Mouse (Mus musculus) hindbrain, embryonic 10.5 days (tissue): Measurements from ENCODE around the gene Gm3448. TPM values are rescaled to one million over a fixed set of nuclear protein-coding genes. Genes with fewer than 3 reads are reported as not detected.
"Not testable (repeated sequence)": the region's sequence is repeated elsewhere in the genome, so short reads cannot be mapped to it uniquely, and the experiment has no call there.

Source experiments
- DNase-seq: peaks from one replicate; pipeline ENCODE4 v3.0.0-alpha.2; 2017; ENCODE audit warnings: low spot score
- H3K27ac ChIP-seq: fragments of 300-500 bp; sonication (generic); 2 replicates; pipeline ENCODE4 v1.5.1; 2016; ENCODE audit warnings: mild to moderate bottlenecking, moderate library complexity
- H3K27me3 ChIP-seq: fragments of 300-500 bp; sonication (generic); 2 replicates; pipeline ENCODE4 v1.6.1; 2016; ENCODE audit warnings: mild to moderate bottlenecking; ENCODE audit not compliant: poor library complexity, insufficient read depth, severe bottlenecking
- H3K36me3 ChIP-seq: fragments of 300-500 bp; sonication (generic); 2 replicates; pipeline ENCODE4 v1.6.1; 2016; ENCODE audit warnings: mild to moderate bottlenecking, moderate library complexity
- H3K4me1 ChIP-seq: fragments of 300-500 bp; sonication (generic); replicated peaks from 2 replicates; pipeline ENCODE4 v1.6.1; 2016; ENCODE audit warnings: mild to moderate bottlenecking
- H3K4me3 ChIP-seq: fragments of 300-500 bp; sonication (generic); 2 replicates; pipeline ENCODE4 v1.5.1; 2016; ENCODE audit warnings: mild to moderate bottlenecking, moderate library complexity
- H3K9me3 ChIP-seq: fragments of 300-500 bp; sonication (generic); 2 replicates; pipeline ENCODE4 v1.6.1; 2016; ENCODE audit warnings: mild to moderate bottlenecking, moderate library complexity
- WGBS: fragments of 180-500 bp; shearing (Covaris S2); methylation state at CpG from one replicate; pipeline ENCODE4 v1.1.7; 2016; 5-methylcytosine and 5-hydroxymethylcytosine counted together
- polyA plus RNA-seq: library from polyadenylated mRNA; unstranded; fragments of >200 nt; fragmentation: Nextera tagmentation; extraction: Ambion mirVana; gene quantifications from 2 replicates; pipeline ENCODE4 v1.2.1, GENCODE M21; 2016

Gene Gm3448
- 4.1 and 4.4 TPM in 2 replicates for polyA plus RNA-seq

DNA sequence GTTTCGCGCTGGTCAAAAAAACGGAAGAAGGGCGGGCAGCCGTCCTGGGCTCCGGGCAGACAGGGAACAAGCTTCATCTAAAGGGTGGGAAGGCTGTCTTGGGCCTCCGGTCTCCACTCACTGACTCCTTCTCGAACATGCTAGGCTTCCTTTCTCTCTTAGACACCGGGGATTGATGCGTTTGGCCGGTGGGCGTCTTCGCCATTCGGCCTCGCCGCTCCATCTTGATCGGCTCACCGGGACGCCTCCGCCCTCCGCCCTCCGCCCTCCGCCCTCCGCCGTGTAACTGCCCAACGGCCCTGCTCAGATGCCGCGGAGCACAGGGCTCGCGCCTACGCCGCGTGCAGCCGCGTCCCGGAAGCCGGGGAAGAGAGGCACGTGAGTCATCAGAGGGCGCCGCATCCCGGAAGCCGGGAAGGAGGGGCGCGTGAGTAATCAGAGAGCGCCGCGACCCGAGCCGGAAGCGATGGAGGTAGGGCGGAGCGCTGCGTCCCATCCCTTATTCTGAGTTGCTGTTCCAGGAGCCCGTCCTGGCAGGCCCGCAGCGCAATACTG is at the start of gene Gm3448, which contains the start of the genes Ermard and Tcte3:
Gene Gm3448, minus strand, starts transcription at position 363 of the 555 bp plus-strand sequence.
Gene Ermard, plus strand, starts transcription at position 34 of the 555 bp plus-strand sequence.
Gene Tcte3, minus strand, starts transcription at position 314 of the 555 bp plus-strand sequence.
- WGBS, result 0% methylated on average over 23 of the region's 56 CpGs
- 0 out of 2 replicates have a peak within 1 kb of the TSS, but pooled peaks have one; percentile 36 for H3K4me3 ChIP-seq
- H3K27me3 ChIP-seq, H3K4me1 ChIP-seq, H3K27ac ChIP-seq, H3K36me3 ChIP-seq, H3K9me3 ChIP-seq, DNase-seq: not testable (repeated sequence)

DNA sequence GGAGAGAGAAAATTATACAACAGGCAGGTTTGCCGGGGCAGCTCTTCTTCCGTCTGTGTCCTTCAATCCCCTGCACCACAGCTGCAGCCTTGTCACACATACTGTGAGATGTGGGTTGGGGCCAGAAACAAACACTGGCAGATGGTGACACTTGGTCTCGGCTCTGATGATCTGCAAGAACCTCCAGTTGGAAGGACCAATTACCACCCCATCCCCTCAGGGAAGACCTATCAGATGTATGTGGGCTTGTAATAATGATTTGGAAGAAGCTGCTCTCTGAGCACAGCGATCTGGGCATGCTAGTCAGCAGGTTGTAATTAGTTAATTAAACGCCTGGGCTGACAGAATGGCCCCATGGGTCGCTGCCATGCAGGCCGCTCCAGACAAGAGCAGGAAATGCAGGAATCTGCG is 47.3 kb upstream of the Gm3448 start:
- Histone ChIP-seq H3K4me1 (peaks cover 30% of the 10 kb centered on the region), H3K27ac (peak overlapping the region; percentile 68), H3K36me3 (no peaks in the 10 kb centered on the region), H3K4me3 (no peak overlapping the region), H3K27me3 (peaks cover 22% of the 10 kb centered on the region), H3K9me3 (no peaks in the 10 kb centered on the region)
- DNase-seq, result peak; percentile 44
- 26% methylated on average over 8 of the region's 8 CpGs for WGBS

DNA sequence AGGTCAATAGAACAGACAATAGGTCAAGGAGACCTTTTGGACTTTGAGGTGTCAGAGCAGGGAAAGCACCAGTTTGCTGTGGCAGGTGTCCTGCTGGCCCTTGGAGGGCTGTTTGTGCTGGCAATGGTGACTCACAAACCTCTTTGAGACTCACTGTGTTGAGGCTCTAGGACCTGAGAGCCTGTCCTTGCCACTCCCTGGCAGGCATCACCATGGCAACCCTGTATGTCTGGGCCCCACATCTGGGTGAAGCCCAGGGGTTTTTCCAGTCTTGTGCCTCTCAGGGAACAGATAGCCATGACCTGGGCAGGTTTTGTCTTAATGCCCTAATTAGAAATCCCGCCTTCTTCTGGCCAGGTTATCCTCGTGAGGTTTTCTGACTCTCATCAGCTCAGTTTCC is 46.8 kb upstream of the Gm3448 start:
- Histone ChIP-seq H3K9me3 (no peaks in the 10 kb centered on the region), H3K4me1 (peaks cover 27% of the 10 kb centered on the region), H3K27ac (peak overlapping the region; percentile 68), H3K4me3 (no peak overlapping the region), H3K27me3 (peaks cover 27% of the 10 kb centered on the region), H3K36me3 (no peaks in the 10 kb centered on the region)
- WGBS, result 32% methylated on average over 2 of the region's 2 CpGs
- no peak for DNase-seq

DNA sequence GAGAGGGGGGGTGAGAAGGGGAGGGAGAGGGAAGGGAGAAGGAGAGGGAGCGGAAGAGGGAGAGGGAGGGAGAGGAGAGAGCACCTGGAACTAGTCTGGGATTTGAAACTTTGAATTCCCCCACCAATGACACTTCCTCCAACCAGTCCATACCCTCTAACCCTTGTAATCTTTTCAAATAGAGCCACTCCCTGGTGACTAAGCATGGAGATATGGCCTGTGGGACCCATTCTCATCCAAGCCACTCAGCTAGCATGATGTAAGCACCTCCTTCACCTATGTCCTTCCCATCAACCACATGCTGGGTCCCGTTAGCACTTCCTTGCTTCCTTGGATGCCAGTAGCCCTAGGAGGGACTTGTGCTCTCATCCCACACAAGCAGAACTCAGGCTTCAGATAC is 43.7 kb upstream of the Gm3448 start:
- Histone ChIP-seq H3K27me3 (peaks cover 35% of the 10 kb centered on the region), H3K4me3 (no peak overlapping the region), H3K9me3 (no peaks in the 10 kb centered on the region), H3K27ac (no peak overlapping the region), H3K4me1 (peaks cover 35% of the 10 kb centered on the region), H3K36me3 (no peaks in the 10 kb centered on the region)
- no peak for DNase-seq
- 65% methylated on average over 2 of the region's 2 CpGs for WGBS

DNA sequence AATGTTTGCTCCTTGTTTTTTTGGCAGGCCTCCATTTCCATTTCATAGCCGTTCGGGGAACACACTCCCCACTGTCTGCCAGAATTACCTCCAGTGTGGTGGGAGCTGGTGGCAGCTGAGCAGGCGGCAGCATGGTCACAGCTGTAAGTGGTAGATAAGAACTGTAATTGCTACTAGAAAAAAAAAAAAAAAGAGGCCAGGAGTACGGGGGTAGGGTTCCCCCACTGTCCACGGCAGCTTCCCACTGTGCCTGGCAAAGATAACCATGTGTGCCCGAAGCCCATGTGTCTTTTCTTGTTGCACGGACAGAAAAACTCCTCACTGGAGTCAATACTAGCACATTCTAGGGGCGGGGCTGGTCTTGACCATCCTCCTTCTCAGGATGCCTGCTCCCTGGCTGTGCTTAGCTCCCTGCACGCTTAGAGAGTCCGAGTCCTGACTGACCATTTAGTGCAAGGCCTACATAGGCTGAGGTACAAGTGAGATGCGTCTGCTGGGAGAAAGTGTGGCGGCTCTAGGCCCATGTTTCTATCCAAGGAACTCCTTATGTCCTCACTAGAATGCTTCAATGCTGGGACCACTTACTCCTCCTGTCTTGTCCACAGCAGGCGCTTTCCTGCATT is 43.0 kb upstream of the Gm3448 start:
- Histone ChIP-seq H3K9me3 (no peaks in the 10 kb centered on the region), H3K36me3 (no peaks in the 10 kb centered on the region), H3K4me3 (no peak overlapping the region), H3K27me3 (peaks cover 39% of the 10 kb centered on the region), H3K4me1 (peaks cover 31% of the 10 kb centered on the region), H3K27ac (no peak overlapping the region)
- 75% methylated on average over 13 of the region's 13 CpGs for WGBS
- no peak for DNase-seq

DNA sequence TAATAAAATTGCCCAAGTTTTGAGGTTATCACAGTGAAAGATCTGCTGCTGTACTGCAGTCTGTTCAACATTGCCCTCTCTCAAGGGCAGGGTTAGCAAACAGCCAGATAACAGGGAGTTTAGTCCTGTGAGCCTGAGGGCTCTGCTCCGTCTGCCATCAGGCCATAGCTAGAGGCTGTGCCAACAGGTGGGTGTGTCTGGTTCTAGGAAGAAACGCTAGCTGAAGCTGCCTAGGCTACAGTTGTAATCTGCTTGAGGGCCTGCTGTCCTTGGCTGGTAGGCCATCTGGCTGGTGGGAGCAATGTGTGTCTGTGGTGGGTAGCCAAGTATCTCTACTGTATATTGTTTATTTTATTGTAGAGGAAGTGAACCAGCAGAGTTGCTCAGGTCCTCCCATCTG is 36.2 kb upstream of the Gm3448 start:
- Histone ChIP-seq H3K27ac (no peak overlapping the region), H3K27me3 (peaks cover 33% of the 10 kb centered on the region), H3K4me3 (no peak overlapping the region), H3K4me1 (peaks cover 21% of the 10 kb centered on the region), H3K9me3 (no peaks in the 10 kb centered on the region), H3K36me3 (no peaks in the 10 kb centered on the region)
- 69% methylated on average over 2 of the region's 2 CpGs for WGBS
- no peak for DNase-seq

DNA sequence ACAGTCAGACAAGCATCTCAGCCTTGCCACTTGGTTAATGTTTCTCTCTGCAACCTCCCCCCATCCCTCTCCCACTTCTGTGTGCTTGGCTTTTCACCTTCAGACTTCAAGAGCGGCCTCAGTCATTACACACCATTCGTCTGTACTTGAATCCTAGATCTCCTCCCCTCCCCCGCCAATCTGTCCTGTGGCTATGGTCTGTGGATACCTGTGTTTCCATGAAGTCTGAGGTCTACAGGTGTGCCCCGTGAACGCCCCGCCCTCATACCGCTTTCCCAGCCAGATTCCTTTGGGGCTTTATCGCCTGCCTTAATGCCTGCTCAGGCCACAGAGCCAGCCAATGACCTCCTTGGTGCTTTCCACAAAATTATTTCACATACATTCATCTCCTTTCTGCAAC is 33.7 kb upstream of the Gm3448 start:
- peaks cover 30% of the 10 kb centered on the region for H3K27me3 ChIP-seq
- H3K36me3 ChIP-seq, result no peaks in the 10 kb centered on the region
- no peak overlapping the region for H3K4me3 ChIP-seq
- no peak for DNase-seq
- no peaks in the 10 kb centered on the region for H3K9me3 ChIP-seq
- no peak overlapping the region; the same call in 1 of the 2 replicates for H3K27ac ChIP-seq
- WGBS, result 84% methylated on average over 8 of the region's 8 CpGs
- peaks cover 13% of the 10 kb centered on the region for H3K4me1 ChIP-seq

DNA sequence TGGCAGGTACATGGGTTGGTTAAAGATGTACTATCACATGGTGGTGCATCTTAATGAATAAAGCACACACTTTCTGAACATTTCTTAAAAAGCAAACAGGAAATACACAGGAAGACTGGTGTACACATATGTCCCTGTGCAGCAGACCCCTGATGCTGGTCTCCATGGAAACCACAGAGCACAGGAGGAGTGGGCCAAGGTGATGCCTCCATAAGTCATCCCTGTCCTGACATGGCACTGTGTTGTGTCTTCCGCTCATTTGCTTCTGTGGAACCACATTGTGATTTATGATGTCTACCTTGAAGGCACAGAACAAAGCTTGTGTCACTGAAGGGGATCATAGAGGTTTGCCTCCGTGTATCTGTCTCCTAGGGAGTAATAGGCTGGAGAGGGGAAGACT is 30.9 kb upstream of the Gm3448 start:
- WGBS, result 82% methylated on average over 2 of the region's 2 CpGs
- H3K4me3 ChIP-seq, result no peak overlapping the region
- DNase-seq, result no peak
- no peak overlapping the region for H3K27ac ChIP-seq
- peaks cover 18% of the 10 kb centered on the region for H3K27me3 ChIP-seq
- H3K4me1 ChIP-seq, result peaks cover 19% of the 10 kb centered on the region
- H3K9me3 ChIP-seq, result no peaks in the 10 kb centered on the region
- no peaks in the 10 kb centered on the region for H3K36me3 ChIP-seq

DNA sequence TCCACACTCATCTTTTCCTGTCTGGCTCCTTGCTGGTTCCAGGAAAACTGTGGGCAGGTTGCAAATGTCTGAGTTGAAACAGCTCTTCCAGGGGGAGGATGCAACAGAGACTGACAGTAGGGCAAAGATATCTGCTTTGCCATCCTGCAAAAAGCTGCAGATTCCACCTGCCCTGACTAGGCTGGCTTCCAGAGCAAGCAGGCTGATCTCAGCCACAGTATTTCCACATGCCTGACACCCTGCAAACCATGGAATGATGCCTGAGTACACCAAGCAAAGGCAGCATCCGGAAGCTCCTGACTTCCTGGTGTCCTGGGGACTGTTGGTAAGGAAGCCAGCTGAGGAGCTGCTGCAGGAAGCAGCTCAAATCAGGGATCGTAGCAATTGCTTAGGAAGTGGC is 27.8 kb upstream of the Gm3448 start:
- Histone ChIP-seq H3K27me3 (peaks cover 6% of the 10 kb centered on the region; the same call in 1 of the 2 replicates), H3K36me3 (no peaks in the 10 kb centered on the region), H3K9me3 (no peaks in the 10 kb centered on the region), H3K27ac (no peak overlapping the region), H3K4me3 (no peak overlapping the region), H3K4me1 (peaks cover 27% of the 10 kb centered on the region)
- no peak for DNase-seq
- WGBS, result 81% methylated on average over 2 of the region's 2 CpGs

DNA sequence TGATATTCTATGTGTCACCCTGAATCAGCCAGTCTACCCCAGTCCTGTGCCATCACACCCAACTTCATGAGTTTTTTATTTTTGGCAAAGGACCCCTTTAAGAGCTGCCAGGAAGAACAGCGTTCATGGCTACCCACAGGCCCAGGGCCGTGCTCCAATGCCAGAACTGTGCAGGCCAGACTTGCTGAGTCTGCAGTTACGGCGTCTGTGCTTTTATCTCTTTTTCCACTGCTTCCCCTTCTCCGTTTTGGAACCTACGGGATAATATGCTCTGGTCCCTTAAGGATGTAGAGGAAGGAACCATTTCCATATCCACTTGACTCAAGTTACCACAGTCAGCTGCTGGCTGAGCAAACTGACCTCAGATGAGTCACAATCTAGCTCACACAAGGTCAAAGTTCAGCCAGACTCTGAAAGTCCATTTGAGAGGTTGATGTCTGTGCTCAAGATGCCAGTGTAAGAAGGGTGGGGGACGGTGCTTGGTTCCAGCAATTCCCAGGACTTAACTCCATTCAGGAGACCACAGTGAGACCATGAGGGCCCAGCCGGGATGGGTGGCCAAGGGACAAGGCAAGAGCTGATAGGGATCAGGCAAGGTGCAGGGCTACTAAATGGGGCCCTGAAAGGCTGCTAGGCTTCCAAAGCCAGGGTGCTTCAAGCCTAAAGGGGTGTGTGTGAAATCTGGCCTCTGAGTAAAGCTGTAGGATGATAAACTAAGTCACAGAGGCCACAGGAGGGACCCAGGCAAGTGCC is 26.9 kb upstream of the Gm3448 start:
- WGBS, result 78% methylated on average over 8 of the region's 8 CpGs
- no peak overlapping the region for H3K27ac ChIP-seq

DNA sequence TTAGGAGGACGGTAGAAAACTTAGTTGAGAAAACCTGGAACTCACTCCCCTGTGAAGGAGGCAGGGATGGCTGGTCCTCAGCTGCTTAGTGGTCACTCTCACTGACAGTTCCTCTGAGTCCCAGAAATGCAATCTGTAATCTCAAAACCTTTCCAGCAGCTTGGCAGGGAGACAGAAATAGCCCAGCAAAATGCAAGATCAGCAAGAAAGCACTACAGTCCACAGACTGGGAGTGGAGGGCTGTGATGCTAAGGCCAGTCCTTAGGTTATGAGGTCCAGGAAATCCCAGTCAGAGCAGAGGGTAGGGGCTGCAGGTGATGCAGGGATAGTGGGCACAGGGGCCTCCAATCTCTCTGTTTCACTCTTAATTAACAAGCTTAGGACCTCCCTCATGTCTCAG is 25.6 kb upstream of the Gm3448 start:
- DNase-seq, result no peak
- H3K9me3 ChIP-seq, result no peaks in the 10 kb centered on the region
- WGBS, result 73% methylated on average over 1 of the region's 1 CpGs
- H3K27me3 ChIP-seq, result peaks cover 6% of the 10 kb centered on the region; the same call in 1 of the 2 replicates
- peaks cover 21% of the 10 kb centered on the region for H3K36me3 ChIP-seq
- no peak overlapping the region for H3K4me3 ChIP-seq
- H3K27ac ChIP-seq, result peak overlapping the region; percentile 35; the same call in 1 of the 2 replicates
- H3K4me1 ChIP-seq, result peaks cover 27% of the 10 kb centered on the region

More for the DNA sequence above, 26.9 kb upstream of the Gm3448 start:
- no peak for DNase-seq
- Histone ChIP-seq H3K4me1 (peaks cover 27% of the 10 kb centered on the region), H3K27me3 (peaks cover 6% of the 10 kb centered on the region; the same call in 1 of the 2 replicates), H3K9me3 (no peaks in the 10 kb centered on the region), H3K36me3 (peaks cover 8% of the 10 kb centered on the region; the same call in 1 of the 2 replicates), H3K4me3 (no peak overlapping the region)

DNA sequence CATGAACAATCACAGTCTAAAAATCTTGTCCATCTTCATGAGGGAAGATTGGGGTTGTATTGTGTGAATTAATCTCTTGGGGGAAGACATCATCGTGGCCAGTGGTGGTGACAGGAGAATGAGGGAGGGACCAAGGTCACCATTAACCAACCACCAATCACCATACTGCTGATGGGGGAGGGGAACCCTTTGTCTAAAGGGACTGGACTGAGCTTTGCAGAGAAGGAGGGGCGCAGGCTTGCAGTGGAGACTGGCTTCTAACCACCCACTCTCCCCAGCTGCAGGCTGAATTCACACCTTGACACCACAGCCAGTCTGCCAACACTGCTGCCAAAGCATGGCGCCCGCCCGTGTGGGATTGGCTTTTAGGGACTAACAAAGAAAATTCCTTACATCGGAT is 24.7 kb upstream of the Gm3448 start:
- no peak for DNase-seq
- Histone ChIP-seq H3K4me3 (peak overlapping the region; percentile 24; the same call in 1 of the 2 replicates), H3K27ac (peak overlapping the region; percentile 80), H3K9me3 (no peaks in the 10 kb centered on the region), H3K27me3 (peaks cover 6% of the 10 kb centered on the region; the same call in 1 of the 2 replicates), H3K4me1 (peaks cover 27% of the 10 kb centered on the region), H3K36me3 (peaks cover 29% of the 10 kb centered on the region)
- 49% methylated on average over 6 of the region's 6 CpGs for WGBS
